Mouse (Mus musculus): ENCODE results near the gene H2-Q6.
"Not testable (repeated sequence)": the region's sequence is repeated elsewhere in the genome, so short reads cannot be mapped to it uniquely, and the experiment has no call there.

- not testable (repeated sequence) for TF ChIP-seq POLR2A (IDR thresholded peaks at IDR 0.05; ENCODE audit: insufficient read length, low read depth); TCF3 (IDR thresholded peaks at IDR 0.05; ENCODE audit: insufficient read length, low read depth); CEBPB (IDR thresholded peaks at IDR 0.05; ENCODE audit: insufficient read depth, poor library complexity, severe bottlenecking); USF1 (IDR thresholded peaks at IDR 0.05; ENCODE audit: low read depth); MYOD1 (IDR thresholded peaks at IDR 0.05; ENCODE audit: control insufficient read depth in 1 of 3, insufficient read length in 2 of 3, low read depth in 2 of 3); MAX (IDR thresholded peaks at IDR 0.05; ENCODE audit: low read depth); E2F4 (IDR thresholded peaks at IDR 0.05; ENCODE audit: insufficient read depth); MYOG (IDR thresholded peaks at IDR 0.05; ENCODE audit: control insufficient read depth in 1 of 3, insufficient read depth in 1 of 3, insufficient read length in 2 of 3, low read depth in 2 of 3); REST (IDR thresholded peaks at IDR 0.05; ENCODE audit: insufficient read depth, insufficient read length); SRF (IDR thresholded peaks at IDR 0.05; ENCODE audit: control insufficient read depth, insufficient read length, low read depth); POLR2AphosphoS2 (IDR thresholded peaks at IDR 0.05; ENCODE audit: insufficient read length, low read depth); TCF12 (IDR thresholded peaks at IDR 0.05; ENCODE audit: insufficient read depth, poor library complexity, severe bottlenecking)
These were observed 2.3 kb upstream of the H2-Q6 start for GRCm38 (mm10) chr17:35422360-35422759.

Measured in myocyte (in vitro differentiated cells).